Mouse (Mus musculus) ES-E14 (cell line): ENCODE measurements around the gene Foxa2.

Experiments
- CHD2 ChIP-seq: IDR thresholded peaks from 2 replicates; pipeline ENCODE4 v1.6.1; 2014; ENCODE audit warnings: mild to moderate bottlenecking, low read depth, low read length, inconsistent platforms
- HCFC1 ChIP-seq: IDR thresholded peaks from 2 replicates; pipeline ENCODE4 v1.6.1; 2012; ENCODE audit warnings: low read length, inconsistent platforms, borderline replicate concordance; ENCODE audit not compliant: insufficient read depth
- MAFK ChIP-seq: IDR thresholded peaks from 2 replicates; pipeline ENCODE4 v1.6.1; 2014; ENCODE audit warnings: mild to moderate bottlenecking, low read depth, low read length, inconsistent platforms; ENCODE audit not compliant: insufficient read depth
- ZC3H11A ChIP-seq: IDR thresholded peaks from 2 replicates; pipeline ENCODE4 v1.6.1; 2012; ENCODE audit warnings: low read depth, mild to moderate bottlenecking, inconsistent platforms, low read length, borderline replicate concordance
- ZNF384 ChIP-seq: IDR thresholded peaks from 2 replicates; pipeline ENCODE4 v1.6.1; 2012; ENCODE audit warnings: low read depth, low read length, inconsistent platforms

DNA sequence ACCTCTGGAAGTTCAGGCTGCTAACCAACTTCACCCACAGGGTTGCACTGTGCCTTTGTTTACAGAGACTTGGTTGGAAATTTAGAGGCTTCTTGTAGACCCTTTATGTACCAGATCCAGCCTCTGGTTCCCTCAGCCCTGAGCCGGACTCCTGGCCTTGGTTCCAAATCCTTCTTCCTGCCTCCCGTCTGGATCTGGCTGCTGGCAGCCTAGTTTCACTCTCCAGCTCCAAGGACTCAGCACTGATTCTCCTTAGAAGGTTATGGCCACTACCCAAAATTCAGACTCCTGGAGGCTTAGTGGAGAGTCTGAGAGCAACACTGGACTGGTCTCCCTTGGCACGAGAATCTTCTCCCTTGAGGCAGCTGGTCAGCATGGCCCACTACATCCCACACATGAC lies 43.3 kb downstream of the Foxa2 start:
- TF ChIP-seq ZC3H11A (no peak), ZNF384 (no peak), HCFC1 (no peak), MAFK (no peak), CHD2 (no peak)
